Mouse (Mus musculus): ENCODE results near the gene Psmb5.

DNA sequence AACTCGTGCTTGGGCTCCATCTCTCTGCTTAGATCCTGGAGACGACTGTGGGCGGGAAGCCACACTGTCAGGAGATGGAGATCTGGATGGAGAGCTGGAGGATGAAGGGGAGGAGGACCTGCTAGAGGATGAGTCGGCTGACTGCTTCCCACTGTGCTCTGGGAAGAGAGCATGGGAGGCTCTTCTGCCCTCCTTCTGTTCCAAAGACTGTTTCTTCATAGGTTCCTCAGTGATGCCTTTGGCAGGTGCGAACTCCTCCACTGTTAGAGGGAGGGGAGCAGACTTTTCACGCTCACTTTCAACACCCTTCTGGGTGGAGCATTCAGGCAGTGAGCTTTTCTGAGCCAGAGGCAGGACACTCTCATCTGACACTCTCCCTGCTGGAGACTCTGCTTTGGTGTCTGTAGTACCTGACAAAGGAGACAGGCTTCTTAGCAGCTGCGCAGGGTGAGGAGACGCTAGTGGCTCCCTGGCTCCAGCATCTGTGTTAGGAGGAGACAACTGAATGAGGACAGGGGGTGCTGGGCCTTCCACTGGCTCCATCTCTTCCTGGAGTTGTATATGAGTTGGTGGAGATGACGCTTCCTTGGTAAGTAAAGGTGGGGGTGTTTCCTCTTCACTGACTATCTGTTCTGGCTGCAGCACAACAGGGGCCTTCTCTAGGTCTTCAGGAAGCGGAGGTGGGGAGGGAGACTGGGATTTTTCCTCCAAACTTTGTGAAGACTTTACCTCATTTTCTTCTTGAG is 46.8 kb upstream of the Psmb5 start:
- no peak for TF ChIP-seq CTCF (IDR thresholded peaks at IDR 0.05; ENCODE audit: borderline replicate concordance, insufficient read depth, low read length)
- no peak for TF ChIP-seq POLR2A (IDR thresholded peaks at IDR 0.05; ENCODE audit: low read depth, low read length)

Measured in embryonic fibroblast, embryonic 13.5 days (primary cell).